Mouse (Mus musculus) erythroblast, adult 5-6 weeks (primary cell): ENCODE data around the gene Afg1l. TPM values are rescaled to one million over a fixed set of nuclear protein-coding genes. Genes with fewer than 3 reads are reported as not detected.
A peak's percentile ranks its signal among the peaks of the same experiment; 100 is the strongest.

ENCODE experiments used
- ATAC-seq: replicated peaks from 2 replicates; pipeline ENCODE4 v1.8.0; 2016; ENCODE audit warnings: moderate number of reproducible peaks, mild to moderate bottlenecking, moderate TSS enrichment, inconsistent platforms; ENCODE audit not compliant: poor library complexity, low FRiP score, severe bottlenecking
- total RNA-seq, 2 experiments: library from RNA; stranded (forward) in 1 of 2; stranded (reverse) in 1 of 2; fragments of 150-400 nt in 1 of 2; fragments of 200-764, 138-1000 nt in 1 of 2; gene quantifications; 2 replicates each; pipeline versions ENCODE4 v1.2.3 to v1.2.4; 2015 to 2017; ENCODE audit warnings: low replicate concordance in 2 of 2

The Afg1l gene
- total RNA-seq, 2 experiments from 2014 or later: 1.8 TPM; not detected in 1

DNA sequence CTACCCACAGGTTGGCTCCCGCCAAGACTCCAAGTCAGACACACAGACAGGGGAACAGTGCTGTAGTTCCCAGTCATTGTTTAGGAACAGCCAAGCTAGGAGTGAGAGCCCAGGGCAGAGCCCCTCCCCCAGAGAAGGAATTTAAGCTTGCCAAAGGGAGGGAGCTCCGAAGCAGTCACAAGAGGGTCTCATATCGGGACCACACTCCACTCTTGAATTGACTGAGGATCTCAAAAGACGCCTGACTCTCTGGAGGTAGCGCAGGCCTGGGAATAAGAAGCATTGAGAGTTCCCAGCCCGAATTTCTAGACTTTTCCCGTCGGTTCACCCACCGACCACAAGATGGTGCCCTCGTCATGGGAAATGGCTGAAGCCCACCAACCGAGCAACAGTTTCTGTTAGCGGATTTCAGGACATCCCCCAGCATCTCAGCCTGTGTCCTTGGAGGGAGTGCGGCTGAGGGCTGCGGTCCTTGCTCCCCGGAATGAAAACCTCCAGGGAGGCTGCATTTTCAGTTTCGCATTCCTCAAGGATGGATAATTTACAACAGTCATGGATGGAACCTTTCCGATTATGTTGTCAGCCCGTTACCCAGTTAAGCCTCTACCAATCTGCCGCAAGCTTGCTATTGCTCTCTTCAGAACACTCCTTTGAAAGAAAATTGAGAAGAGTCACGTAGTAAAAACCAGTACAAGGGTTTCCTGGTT is 170.2 kb downstream of the Afg1l start:
- no peak for ATAC-seq

DNA sequence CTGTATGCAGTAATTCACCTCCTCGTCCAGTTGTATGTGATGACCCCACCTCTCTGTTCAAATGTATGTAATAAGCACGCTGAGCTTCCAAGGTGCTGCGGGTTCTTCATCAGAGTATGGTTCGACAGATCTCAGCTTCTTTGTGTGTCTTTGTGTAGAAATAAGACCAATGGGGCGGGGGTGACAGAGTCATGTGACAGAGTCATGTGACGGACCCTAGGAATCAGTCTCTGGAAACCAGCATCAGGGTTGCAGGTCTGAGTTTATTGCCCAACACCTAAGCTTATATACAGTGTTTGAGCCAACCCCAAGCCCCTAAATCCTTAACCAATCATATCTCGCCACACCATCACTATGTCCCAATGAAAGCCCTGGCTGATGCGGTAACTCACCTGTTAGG is 171.9 kb downstream of the Afg1l start:
- ATAC-seq: no peak

GRCm38 (mm10) chr10:42300805-42301204 is 177.6 kb downstream of the Afg1l start:
- no peak for ATAC-seq

- ATAC-seq: no peak
Observed at GRCm38 (mm10) chr10:42299967-42300366, 178.4 kb downstream of the Afg1l start.

DNA sequence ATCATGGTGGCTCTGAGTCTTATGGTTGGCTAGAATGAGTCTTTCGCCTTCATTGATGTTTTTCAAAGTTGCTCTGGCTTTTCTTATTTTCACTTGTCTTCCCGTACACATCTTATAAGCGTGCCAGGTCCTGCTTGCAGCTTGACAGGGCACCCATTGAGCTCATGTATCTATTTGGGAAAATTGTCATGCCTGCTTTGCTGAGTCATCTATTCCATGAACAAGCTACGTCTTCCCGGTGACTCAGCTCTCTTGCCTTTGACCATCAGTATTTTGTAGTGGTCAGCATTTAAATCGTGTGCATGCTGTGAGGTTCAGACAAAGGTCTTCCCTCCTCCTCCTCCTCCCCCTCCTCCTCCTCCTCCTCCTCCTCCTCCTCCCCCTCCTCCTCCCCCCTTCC is 178.9 kb downstream of the Afg1l start:
- ATAC-seq: no peak

DNA sequence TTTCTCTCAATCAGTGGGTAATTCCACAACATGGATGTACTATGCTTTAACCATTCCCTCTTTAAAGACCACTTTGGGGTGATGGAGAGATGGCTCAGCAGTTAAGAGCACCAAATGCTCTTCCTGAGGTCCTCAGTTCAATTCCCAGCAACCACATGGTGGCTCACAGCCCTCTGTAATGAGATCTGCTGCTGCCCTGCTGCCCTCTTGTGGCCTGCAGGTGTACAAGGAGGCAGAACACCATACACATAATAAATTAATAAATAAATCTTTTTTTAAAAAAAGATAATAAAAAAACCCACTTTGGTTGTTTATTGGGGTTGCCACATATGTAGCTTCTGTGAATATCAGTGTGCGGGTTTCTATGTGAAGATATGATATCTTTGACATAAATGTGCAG is 180.4 kb downstream of the Afg1l start:
- 0 out of 2 replicates have a peak, but pooled peaks have one; percentile 32 for ATAC-seq

GRCm38 (mm10) chr10:42297109-42297508 is 181.3 kb downstream of the Afg1l start:
- no peak for ATAC-seq

- no peak for ATAC-seq
Observed at GRCm38 (mm10) chr10:42296559-42296958, 181.8 kb downstream of the Afg1l start.

GRCm38 (mm10) chr10:42295028-42295427 is 183.3 kb downstream of the Afg1l start:
- ATAC-seq: peak; percentile 64; the same call in 1 of the 2 replicates

GRCm38 (mm10) chr10:42294392-42294791 is 184.0 kb downstream of the Afg1l start:
- no peak for ATAC-seq

- ATAC-seq: no peak
Observed at GRCm38 (mm10) chr10:42293877-42294276, 184.5 kb downstream of the Afg1l start.

DNA sequence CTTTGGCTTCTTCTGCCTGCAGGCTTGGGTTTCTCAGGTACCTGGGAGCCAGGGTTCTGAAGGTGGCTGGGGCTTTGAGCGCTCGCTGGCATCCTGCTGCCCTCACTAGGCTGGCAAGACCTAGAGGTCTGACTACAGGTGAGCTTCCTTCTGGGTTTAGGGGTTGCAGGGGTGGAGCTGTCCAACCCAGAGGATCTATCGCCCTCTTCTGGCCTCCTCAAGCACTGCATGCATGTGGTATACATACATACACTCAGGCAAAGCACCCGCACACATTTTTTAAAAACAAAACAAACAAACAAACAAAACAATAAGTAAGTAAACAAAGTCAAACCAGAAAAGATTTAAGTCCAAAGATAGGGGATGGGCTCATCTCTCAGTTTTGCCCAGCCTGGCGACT is 187.0 kb downstream of the Afg1l start:
- ATAC-seq: peak; percentile 81

DNA sequence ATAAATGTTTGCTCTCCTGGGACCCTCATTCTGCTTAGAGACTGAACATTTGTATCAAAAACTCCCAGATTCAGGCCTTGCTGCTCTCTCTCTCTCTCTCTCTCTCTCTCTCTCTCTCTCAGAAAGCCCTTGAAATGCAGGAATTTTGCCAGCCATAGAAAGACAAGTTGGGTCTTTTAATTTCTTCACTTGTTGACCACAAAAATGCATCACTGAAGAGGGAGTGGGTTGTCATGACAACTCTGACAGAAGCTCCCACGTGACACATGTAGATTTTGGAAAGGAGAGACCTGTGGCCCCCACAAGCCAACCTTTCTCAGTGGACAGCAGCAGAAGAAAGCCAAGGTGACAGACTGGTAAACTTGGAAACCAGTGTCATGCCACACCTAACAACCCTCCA is 190.7 kb downstream of the Afg1l start:
- no peak for ATAC-seq

GRCm38 (mm10) chr10:42278307-42278850 is 200.0 kb downstream of the Afg1l start:
- no peak for ATAC-seq

GRCm38 (mm10) chr10:42277476-42278306 is 200.7 kb downstream of the Afg1l start:
- peak; percentile 72 for ATAC-seq

- ATAC-seq: peak; percentile 60
Observed at GRCm38 (mm10) chr10:42276507-42277345, 201.6 kb downstream of the Afg1l start, which contains the start of gene Foxo3. Foxo3 (minus strand) TSS chr10:42276755.

DNA sequence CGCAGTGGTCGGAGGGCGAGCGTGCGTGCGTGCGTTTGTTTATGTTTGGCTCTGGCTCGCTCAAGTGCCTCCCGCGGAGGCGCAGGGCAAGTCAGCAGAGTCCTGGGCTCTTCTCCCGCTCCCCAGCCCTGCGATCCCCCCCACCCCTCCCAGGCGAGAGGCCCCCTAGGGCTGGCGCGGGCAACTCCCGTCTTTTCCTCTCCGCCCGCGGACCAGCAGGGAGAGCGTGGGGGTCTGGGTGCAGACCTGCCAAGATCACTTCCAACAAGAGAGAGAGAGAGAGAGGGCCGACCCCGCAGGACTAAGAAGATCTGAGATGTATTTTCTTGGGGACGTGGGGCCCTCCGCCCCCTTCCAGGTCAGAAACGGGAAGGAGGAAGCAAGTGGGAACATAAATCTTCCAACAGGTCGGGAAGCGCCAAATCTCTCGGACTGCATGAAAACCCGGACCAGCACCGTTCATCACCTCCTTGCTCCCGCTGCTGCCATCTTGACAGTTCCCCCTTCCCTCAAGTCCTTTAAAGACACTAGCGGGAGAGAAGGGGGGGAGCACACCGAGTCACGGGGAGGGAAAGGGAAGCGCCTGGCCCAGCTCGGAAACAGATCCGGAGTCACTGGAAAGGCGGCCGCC is 202.4 kb downstream of the Afg1l start:
- ATAC-seq: no peak

DNA sequence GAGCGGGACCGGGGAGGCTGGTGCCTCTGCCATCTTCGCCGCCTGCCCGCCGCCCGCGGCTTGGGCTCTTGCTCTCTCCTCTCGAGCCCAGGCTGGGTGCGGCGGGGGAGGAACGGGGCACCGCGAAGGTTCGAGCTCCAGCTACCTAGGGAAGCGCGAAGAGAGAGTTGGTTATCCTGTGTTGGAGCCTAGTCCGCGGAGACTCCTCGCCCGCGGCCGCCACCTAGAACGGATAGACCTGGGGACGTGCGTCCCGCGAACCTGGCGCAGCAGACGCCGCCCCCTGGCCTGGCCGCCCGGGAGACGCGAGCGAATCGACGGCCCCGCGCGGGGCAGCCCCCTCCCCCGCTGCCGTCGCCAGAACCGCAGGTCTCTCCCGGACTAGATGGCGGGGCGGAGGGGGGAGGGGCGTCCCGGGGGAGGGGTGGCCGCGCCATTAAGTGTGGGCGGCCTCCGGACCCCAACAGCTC is 202.9 kb downstream of the Afg1l start:
- no peak for ATAC-seq

GRCm38 (mm10) chr10:42274712-42275400 is 203.5 kb downstream of the Afg1l start:
- no peak for ATAC-seq
